Mouse (Mus musculus) brown adipose tissue, adult 24 weeks (tissue): ENCODE results near the gene Pef1. TPM values are rescaled to one million over a fixed set of nuclear protein-coding genes. Genes with fewer than 3 reads are reported as not detected.

Experiments
- H3K27ac ChIP-seq: fragments of 200-500 bp; replicated peaks from 2 replicates; pipeline ENCODE4 v1.5.1; 2012; ENCODE audit warnings: low read depth, mild to moderate bottlenecking, low read length
- H3K4me1 ChIP-seq: fragments of 200-500 bp; 2 replicates; pipeline ENCODE4 v1.6.1; 2012; ENCODE audit warnings: low read length, mixed read lengths; ENCODE audit not compliant: control insufficient read depth, insufficient read depth, insufficient read length
- H3K4me3 ChIP-seq: fragments of 200-500 bp; 2 replicates; pipeline ENCODE4 v1.5.1; 2012; ENCODE audit warnings: low read depth, mild to moderate bottlenecking, low read length, moderate library complexity; ENCODE audit not compliant: insufficient read depth
- polyA plus RNA-seq: library from polyadenylated mRNA; stranded (reverse); fragments of >200 nt; gene quantifications from 2 replicates; pipeline ENCODE4 v1.2.4, GENCODE M21; 2012; ENCODE audit not compliant: missing spikeins, insufficient read depth, insufficient read length

Gene Pef1
- polyA plus RNA-seq, 1 experiment = 67.7 TPM

DNA sequence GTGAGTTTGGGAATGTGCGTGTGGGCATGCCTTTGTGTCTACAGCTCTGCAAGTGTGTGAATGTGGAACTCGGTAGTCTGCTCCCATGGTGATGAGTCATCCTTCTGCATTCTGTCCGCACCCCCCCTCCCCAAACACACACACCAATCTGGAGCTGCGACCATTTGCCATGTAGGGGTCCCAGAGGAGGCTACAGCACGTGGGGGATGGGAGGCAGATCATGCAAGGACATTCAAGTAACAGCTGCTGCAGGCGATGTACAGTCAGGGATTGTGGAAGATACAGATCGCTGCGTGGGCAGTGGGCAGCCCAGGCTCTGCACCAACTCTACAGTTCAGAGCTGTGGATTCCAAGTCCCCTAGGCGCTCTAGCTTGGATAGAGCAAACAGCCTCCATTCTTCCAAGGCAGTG is 38.6 kb downstream of the Pef1 start:
- Histone ChIP-seq H3K4me3 (no peak overlapping the region), H3K4me1 (0 out of 2 replicates have a peak, but pooled peaks cover 3% of the 10 kb centered on the region), H3K27ac (no peak overlapping the region)

DNA sequence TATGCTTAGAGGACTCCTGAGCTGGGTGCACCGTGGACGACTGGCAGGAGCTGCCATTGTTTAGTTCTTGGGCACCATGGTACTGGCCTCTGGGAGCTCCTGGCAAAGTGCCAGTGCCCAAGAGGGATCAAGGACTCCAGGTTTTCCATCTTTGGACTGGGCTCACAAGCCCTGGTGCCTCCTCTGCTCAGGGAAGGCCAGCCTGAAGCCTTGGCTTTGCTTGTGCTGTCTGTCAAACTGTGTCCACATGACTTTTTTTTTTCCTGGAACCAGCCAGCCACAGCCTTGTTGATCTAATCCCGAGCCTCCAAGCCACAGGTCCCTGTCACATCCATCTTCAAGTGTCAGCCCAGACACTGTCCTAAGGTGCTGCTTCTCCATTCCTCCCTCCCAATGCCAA is 39.4 kb downstream of the Pef1 start:
- no peak overlapping the region for H3K4me3 ChIP-seq
- H3K27ac ChIP-seq = no peak overlapping the region

DNA sequence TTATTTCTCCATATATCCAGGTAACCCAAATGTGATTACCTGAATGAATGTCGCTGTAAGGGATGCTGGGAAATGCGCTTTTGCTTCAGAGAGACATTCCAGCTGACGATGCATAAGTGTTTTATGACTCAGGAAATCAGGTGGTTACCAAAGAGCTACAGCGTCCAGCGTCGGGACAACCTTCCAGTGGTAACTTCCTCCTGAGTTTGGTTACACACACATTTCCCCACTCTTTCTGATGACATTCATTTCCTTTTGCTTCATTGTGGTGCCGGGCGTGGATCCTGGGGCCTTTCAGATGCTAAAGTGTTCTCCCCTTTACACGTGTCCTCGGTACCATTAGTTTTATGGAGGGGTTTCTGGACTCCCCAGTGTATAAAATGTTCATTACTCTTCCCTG is 46.0 kb downstream of the Pef1 start:
- H3K4me3 ChIP-seq = no peak overlapping the region
- H3K27ac ChIP-seq = no peak overlapping the region
- H3K4me1 ChIP-seq = no peaks in the 10 kb centered on the region

More for the DNA sequence above, 39.4 kb downstream of the Pef1 start:
- 0 out of 2 replicates have a peak, but pooled peaks cover 3% of the 10 kb centered on the region for H3K4me1 ChIP-seq

DNA sequence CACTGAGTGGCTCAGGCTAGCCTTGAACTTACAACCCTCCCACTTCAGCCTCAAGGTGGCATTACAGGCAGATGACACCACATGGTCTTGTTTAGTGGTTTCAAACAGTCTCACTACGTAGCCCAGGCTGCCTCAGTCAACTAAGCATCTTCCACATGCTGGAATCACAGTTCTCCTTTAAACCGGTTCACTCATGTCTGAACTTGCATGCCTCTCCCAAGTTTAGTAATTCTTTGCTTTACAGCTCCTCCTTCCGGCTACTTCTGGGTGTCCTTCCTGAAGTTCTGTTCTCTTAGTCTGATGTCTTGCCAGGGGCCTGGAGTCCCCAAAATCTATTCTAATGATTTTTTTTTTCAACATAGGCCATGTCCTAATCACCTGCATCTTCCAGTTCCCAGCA is 51.9 kb downstream of the Pef1 start:
- Histone ChIP-seq H3K4me3 (no peak overlapping the region), H3K27ac (no peak overlapping the region), H3K4me1 (peaks cover 12% of the 10 kb centered on the region)

DNA sequence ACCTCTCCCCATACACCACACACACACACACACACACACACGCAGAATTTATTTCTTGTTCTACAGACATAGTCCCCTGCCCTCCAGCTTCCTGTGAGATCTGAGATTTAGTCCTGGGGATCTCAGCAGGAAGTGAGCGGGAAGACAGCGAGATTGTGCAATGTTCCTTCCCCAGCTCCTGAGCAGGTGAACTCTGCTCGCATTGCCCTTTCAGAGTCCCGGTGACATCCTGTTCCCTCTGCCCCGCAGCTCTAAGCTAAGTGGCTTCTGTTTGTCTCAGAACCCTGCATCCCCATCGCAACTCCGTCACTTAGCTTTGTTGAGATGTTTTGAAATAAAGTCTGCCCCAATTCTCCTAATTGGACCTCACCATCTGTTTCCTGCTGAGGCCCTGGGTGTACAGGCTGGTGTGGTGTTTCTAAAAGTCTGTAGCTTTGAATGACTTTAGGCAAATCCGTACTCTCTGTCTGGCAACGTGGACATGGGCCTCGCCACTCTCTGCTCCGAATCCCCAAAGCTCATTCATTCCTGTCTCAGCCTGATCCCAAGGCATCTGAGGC is 54.5 kb downstream of the Pef1 start:
- no peak overlapping the region for H3K4me3 ChIP-seq
- H3K4me1 ChIP-seq = peaks cover 14% of the 10 kb centered on the region
- H3K27ac ChIP-seq = peak overlapping the region; percentile 53

DNA sequence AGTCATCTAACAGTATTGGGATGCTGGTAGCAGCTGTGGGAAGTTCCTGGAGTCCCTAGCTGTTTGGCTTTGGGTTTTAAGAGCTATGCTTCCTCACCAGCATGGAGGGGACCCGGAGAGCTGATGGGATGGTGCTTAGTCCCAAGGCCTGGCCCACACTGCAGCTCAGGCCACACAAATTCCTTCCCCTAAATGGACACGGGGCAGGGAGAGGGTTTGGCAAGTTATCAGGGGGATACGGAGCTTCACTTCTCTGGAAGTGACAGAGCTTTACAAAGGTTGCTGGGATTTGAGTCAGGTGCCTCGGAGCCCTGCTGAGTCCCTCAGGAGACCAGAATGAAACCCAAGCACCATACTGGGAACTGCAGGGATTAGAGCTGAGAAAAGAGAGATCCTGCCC is 59.0 kb downstream of the Pef1 start:
- no peak overlapping the region for H3K27ac ChIP-seq

DNA sequence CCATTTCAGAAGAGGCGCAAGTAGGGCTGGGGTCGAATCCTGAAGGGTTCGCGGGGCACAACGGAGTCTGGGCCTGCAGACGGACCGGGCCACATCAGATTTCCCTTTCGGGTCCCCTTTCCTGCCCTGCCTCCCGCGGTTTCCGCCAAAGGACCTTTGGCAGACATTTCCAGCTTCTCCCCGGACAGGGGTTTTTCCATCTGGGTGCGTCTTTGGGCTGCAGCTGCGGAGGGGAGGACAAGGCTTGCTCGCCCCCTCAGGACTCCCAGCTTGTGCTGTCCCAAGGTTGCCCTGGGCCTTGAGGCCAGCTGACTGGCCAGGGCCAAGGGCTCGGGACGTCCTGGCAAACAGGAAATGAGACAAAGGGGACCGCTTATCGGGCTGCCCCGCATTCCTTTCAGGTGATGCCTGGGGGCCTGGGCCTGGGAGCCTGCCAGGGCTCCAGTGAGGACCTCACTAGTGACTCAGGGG is 61.1 kb downstream of the Pef1 start:
- Histone ChIP-seq H3K27ac (peak overlapping the region; percentile 96), H3K4me3 (peak overlapping the region; percentile 39), H3K4me1 (peaks cover 28% of the 10 kb centered on the region)

More for the DNA sequence above, 59.0 kb downstream of the Pef1 start:
- Histone ChIP-seq H3K4me1 (peaks cover 29% of the 10 kb centered on the region), H3K4me3 (no peak overlapping the region)

DNA sequence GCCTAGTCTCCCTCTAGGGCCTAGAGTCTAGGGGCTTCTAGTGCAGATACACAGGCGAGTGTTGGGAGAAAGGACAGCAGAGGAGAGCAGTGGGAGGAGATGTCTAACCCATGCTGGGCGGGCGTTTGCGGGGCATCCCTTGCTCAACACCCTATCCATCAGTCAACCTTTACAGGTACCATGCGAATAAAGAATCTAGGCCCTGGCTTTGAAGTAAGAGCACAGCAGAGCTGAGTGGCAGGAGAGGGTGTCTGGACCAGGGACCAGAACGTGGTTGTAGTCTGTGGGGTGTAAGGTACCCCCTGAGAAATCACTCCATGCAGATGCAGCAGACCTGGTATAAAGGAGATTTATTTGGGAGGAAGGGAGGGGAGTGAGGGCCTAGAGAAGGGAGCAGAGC is 61.8 kb downstream of the Pef1 start:
- H3K4me1 ChIP-seq = peaks cover 34% of the 10 kb centered on the region
- H3K4me3 ChIP-seq = 0 out of 2 replicates have a peak overlapping the region, but pooled peaks have one; percentile 39

DNA sequence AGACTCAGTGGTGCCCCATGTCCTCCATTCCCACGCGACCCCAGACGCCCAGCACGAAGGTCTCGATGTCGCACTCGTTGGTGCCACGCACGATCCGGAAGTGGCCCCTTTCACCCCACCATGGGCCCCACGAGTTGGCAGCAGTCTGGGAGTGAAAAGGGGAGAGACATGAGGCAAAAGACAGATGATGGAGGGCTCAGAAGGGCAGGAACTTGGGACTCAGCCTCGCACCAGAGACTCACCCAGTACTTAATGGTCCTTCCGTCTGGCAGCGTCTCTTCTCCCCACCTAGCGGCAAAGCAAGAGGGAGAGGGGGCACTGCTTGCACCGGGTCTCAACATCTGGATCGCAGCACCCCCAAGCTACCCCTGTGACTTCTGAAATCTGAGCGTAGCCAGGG is 63.7 kb downstream of the Pef1 start:
- Histone ChIP-seq H3K4me3 (no peak overlapping the region), H3K27ac (peak overlapping the region; percentile 65)

More for the DNA sequence above, 61.8 kb downstream of the Pef1 start:
- H3K27ac ChIP-seq = peak overlapping the region; percentile 96

DNA sequence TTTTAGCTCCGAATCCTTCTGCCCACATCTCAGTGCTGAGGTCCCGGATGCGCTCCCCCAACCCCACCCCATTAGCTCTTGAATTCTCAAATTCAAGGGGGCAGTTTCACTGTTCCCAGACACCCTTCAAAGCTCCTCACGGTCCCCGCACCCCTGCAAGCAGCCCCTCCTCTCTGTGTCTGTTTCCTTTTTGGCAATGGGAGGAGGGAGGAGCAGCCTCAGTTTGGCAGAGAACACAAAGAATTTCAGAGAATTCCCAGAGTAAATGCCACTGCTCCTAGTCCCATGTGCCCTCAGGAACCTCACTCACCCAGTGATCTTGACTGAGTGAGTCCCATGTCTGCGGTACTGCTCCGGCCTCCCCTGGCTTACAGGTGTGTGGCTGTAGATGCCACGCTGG is 64.2 kb downstream of the Pef1 start:
- peaks cover 41% of the 10 kb centered on the region for H3K4me1 ChIP-seq
- H3K27ac ChIP-seq = peak overlapping the region; percentile 84
- H3K4me3 ChIP-seq = no peak overlapping the region

More for the DNA sequence above, 63.7 kb downstream of the Pef1 start:
- H3K4me1 ChIP-seq = peaks cover 41% of the 10 kb centered on the region

DNA sequence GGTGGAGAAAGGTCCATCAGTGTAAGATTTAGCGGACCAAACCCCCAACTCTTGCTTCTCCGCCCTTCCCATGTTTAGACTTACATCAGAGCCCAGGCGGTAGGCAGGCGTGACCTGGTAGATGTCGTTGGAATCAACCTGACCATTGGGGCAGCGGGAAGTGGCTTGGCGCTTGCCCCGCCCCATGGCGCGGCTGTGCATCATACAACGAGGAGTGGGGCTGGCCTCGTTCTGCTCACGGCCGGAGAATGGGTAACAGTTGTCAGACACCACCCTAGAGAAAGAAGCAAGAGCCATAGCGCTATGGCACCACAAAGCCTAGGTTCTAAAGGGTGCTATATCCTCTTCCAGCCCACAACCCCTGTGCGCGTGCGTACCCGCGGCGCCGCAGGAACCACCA is 65.0 kb downstream of the Pef1 start:
- peak overlapping the region; percentile 65 for H3K27ac ChIP-seq
- H3K4me3 ChIP-seq = no peak overlapping the region
- peaks cover 45% of the 10 kb centered on the region for H3K4me1 ChIP-seq

DNA sequence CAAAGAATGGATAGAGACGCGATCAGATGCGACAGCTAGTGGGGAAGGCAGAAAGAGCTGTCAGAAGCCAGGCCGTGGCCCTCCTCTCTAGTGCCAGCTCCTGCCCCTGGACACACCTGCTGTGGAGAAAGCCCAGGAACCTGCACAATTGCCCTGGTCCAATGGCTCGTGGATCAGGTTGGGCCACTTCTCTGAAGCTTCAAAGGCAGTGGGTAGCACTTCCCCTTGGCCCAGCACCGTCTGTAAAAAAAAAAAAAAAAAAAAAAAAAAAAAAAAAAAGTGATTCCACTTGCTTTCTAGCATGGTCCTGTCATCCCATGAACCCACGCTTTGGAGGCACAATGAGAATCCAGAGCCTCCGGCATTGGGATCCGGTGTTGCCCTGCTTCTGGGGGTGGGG is 65.5 kb downstream of the Pef1 start:
- Histone ChIP-seq H3K4me3 (0 out of 2 replicates have a peak overlapping the region, but pooled peaks have one; percentile 14), H3K27ac (peak overlapping the region; percentile 84), H3K4me1 (peaks cover 45% of the 10 kb centered on the region)

DNA sequence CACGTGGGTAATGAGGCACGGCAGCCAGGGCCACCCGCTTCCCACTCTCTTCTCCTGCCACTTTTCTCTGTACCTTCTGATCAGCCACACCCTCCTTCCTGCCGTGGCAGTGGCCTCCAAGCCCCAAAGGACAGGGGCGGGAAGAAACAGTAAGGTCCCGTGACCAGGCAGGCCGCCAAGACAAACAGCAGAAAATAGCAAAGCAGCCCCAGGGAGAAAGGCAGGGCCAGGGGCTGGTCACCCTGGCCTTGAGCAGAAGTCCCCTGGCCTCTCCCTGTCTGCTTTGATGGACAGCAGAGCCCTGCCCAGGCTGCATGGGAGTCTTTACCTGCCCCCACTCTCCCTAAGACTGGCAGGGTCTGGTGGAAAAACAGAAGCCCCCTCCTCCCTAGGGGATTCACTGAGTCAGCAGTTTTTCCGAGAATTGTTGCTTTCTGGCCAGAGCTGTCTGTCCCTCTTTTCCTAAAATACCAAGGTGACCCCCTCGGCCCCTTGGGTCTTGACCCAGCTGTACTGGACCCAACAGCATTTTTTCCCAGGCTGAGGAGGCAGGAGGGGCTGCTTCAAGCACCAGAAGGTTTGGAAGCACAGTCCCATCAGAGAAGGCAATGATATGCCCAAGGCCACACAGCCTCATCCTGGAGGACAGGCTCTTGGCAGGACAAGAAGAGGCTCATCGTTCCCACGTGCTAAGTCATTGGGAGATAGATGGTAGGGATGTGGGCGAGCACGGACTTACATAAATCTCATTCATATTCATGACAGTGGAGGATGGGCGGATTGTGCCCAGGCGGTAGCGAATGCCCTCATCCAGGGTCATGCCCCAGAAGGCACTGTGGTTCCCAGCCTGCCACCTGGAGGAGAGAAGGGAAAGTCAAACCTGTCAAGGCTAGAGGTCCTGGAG is 66.2 kb downstream of the Pef1 start:
- Histone ChIP-seq H3K27ac (peak overlapping the region; percentile 84), H3K4me1 (peaks cover 45% of the 10 kb centered on the region), H3K4me3 (0 out of 2 replicates have a peak overlapping the region, but pooled peaks have one; percentile 14)

DNA sequence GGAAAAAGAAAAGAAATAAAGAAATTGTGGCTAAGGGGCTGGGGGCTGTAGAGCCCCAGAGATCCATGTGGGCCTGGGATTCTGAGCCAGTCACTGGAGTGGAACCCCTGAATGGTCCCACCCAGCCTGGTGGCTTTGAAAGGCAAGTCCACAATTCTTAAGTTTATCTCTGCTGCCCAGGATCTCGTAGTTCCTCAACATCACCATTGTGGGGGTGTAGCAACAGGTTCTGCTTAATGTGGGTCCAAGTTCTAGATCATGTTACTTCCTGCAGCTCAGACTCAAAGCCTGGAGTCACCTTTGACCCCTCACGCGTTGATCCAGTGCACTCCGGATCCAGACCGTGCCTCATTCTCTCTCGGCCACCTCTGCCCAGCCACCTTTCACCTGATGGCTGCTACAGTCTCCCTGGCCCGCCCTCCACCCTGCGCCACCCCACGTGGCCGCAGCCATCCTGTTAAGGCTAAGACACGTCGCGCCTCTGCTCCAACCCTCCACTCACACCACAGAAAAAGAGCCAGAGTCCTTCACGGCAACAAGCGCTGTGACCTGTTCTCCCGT is 67.1 kb downstream of the Pef1 start:
- Histone ChIP-seq H3K27ac (peak overlapping the region; percentile 84), H3K4me3 (no peak overlapping the region), H3K4me1 (peaks cover 37% of the 10 kb centered on the region)

DNA sequence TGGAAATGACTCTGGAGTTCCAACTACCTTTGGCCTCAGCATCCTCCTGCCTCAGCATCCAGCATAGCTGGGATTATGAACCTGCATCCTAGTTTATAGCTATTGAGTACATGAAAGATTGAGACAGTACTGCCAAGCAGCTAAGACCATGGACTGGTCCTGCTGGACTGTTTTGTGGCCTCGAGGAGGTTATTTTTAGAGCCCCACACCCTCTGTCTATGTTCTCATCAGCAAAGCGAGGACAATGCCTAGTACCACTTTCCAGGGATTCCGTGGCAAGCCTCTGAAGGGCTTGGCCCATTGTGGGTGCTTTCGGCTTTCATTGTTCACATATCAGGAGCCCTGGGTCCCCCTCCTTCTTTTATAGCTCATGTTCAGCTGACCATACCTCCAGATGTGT is 68.0 kb downstream of the Pef1 start:
- Histone ChIP-seq H3K4me1 (peaks cover 37% of the 10 kb centered on the region), H3K27ac (peak overlapping the region; percentile 84), H3K4me3 (no peak overlapping the region)
